Mouse (Mus musculus): ENCODE measurements around the gene Ubap1. TPM values are rescaled to one million over a fixed set of nuclear protein-coding genes. Genes with fewer than 3 reads are reported as not detected.

Gene Ubap1
- 81.8 and 85.7 TPM in 2 replicates for polyA plus RNA-seq (2016; fragmentation: Nextera tagmentation; extraction: Ambion mirVana)

GRCm38 (mm10) chr4:41348584-41349198 is at the start of gene Ubap1:
Gene Ubap1, plus strand, starts transcription at chr4:41348996.
- H3K4me1 ChIP-seq = peaks cover 18% of the 10 kb centered on the region
- H3K36me3 ChIP-seq = peaks cover 28% of the 10 kb centered on the region
- peak; percentile 98 for DNase-seq (ENCODE audit: low spot score)
- H3K27ac ChIP-seq (replicated peaks) = peak within 1 kb of the TSS; percentile 97
- H3K9me3 ChIP-seq (replicated peaks) = 0 out of 2 replicates have a peak, but pooled peaks cover 4% of the 10 kb centered on the region
- no peaks in the 10 kb centered on the region for H3K27me3 ChIP-seq (ENCODE audit: low read depth, poor library complexity, severe bottlenecking)
- peak within 1 kb of the TSS; percentile 87 for H3K4me3 ChIP-seq
- under 1% methylated on average over 31 of the region's 31 CpGs for WGBS

- no peak overlapping the region for H3K27ac ChIP-seq (replicated peaks)
- no peak overlapping the region for H3K4me3 ChIP-seq
- 91% methylated on average over 7 of the region's 7 CpGs for WGBS
- no peaks in the 10 kb centered on the region for H3K27me3 ChIP-seq (ENCODE audit: low read depth, poor library complexity, severe bottlenecking)
- no peaks in the 10 kb centered on the region for H3K9me3 ChIP-seq (replicated peaks)
- DNase-seq (ENCODE audit: low spot score) = no peak
- H3K36me3 ChIP-seq = peaks cover 85% of the 10 kb centered on the region
- H3K4me1 ChIP-seq = no peaks in the 10 kb centered on the region
These were observed 45.1 kb upstream of the Ubap1 start for GRCm38 (mm10) chr4:41303671-41304070.

- Histone ChIP-seq H3K27ac (replicated peaks) (no peak overlapping the region), H3K9me3 (replicated peaks) (no peaks in the 10 kb centered on the region), H3K36me3 (peaks cover 85% of the 10 kb centered on the region), H3K27me3 (ENCODE audit: low read depth, poor library complexity, severe bottlenecking) (no peaks in the 10 kb centered on the region), H3K4me3 (no peak overlapping the region), H3K4me1 (no peaks in the 10 kb centered on the region)
- no peak for DNase-seq (ENCODE audit: low spot score)
- 72% methylated on average over 3 of the region's 3 CpGs for WGBS
These were observed 44.5 kb upstream of the Ubap1 start for GRCm38 (mm10) chr4:41304302-41304701.

GRCm38 (mm10) chr4:41307406-41307805 is 41.4 kb upstream of the Ubap1 start:
- no peak overlapping the region for H3K27ac ChIP-seq (replicated peaks)
- DNase-seq (ENCODE audit: low spot score) = no peak
- no peaks in the 10 kb centered on the region for H3K9me3 ChIP-seq (replicated peaks)
- peaks cover 85% of the 10 kb centered on the region for H3K36me3 ChIP-seq
- H3K27me3 ChIP-seq (ENCODE audit: low read depth, poor library complexity, severe bottlenecking) = no peaks in the 10 kb centered on the region
- H3K4me1 ChIP-seq = no peaks in the 10 kb centered on the region
- H3K4me3 ChIP-seq = no peak overlapping the region
- 91% methylated on average over 6 of the region's 6 CpGs for WGBS

GRCm38 (mm10) chr4:41310567-41311563 is 37.9 kb upstream of the Ubap1 start:
- Histone ChIP-seq H3K27ac (replicated peaks) (no peak overlapping the region), H3K4me3 (no peak overlapping the region), H3K9me3 (replicated peaks) (no peaks in the 10 kb centered on the region), H3K27me3 (ENCODE audit: low read depth, poor library complexity, severe bottlenecking) (no peaks in the 10 kb centered on the region), H3K36me3 (peaks cover 70% of the 10 kb centered on the region), H3K4me1 (peaks cover 26% of the 10 kb centered on the region)
- DNase-seq (ENCODE audit: low spot score) = no peak
- 94% methylated on average over 9 of the region's 9 CpGs for WGBS

- Histone ChIP-seq H3K36me3 (peaks cover 45% of the 10 kb centered on the region), H3K27ac (replicated peaks) (peak overlapping the region; percentile 88), H3K27me3 (ENCODE audit: low read depth, poor library complexity, severe bottlenecking) (no peaks in the 10 kb centered on the region), H3K4me1 (peaks cover 26% of the 10 kb centered on the region), H3K4me3 (peak overlapping the region; percentile 98), H3K9me3 (replicated peaks) (no peaks in the 10 kb centered on the region)
- 19% methylated on average over 14 of the region's 14 CpGs for WGBS
- DNase-seq (ENCODE audit: low spot score) = no peak
These were observed 35.1 kb upstream of the Ubap1 start for GRCm38 (mm10) chr4:41313722-41314121.

- peak; percentile 95 for DNase-seq (ENCODE audit: low spot score)
These were observed 34.4 kb upstream of the Ubap1 start, which contains the start of gene Dcaf12 for GRCm38 (mm10) chr4:41314141-41315129. Gene Dcaf12, minus strand, starts transcription at chr4:41314889.

GRCm38 (mm10) chr4:41315173-41315572 is 33.6 kb upstream of the Ubap1 start:
- Histone ChIP-seq H3K4me1 (peaks cover 26% of the 10 kb centered on the region), H3K36me3 (peaks cover 30% of the 10 kb centered on the region), H3K27me3 (ENCODE audit: low read depth, poor library complexity, severe bottlenecking) (no peaks in the 10 kb centered on the region), H3K9me3 (replicated peaks) (no peaks in the 10 kb centered on the region), H3K4me3 (peak overlapping the region; percentile 98), H3K27ac (replicated peaks) (peak overlapping the region; percentile 88)
- 60% methylated on average over 8 of the region's 8 CpGs for WGBS
- DNase-seq (ENCODE audit: low spot score) = no peak

More at GRCm38 (mm10) chr4:41314141-41315129, 34.4 kb upstream of the Ubap1 start, which contains the start of gene Dcaf12:
- Histone ChIP-seq H3K27me3 (ENCODE audit: low read depth, poor library complexity, severe bottlenecking) (no peaks in the 10 kb centered on the region), H3K36me3 (peaks cover 38% of the 10 kb centered on the region), H3K9me3 (replicated peaks) (no peaks in the 10 kb centered on the region), H3K4me3 (peak within 1 kb of the TSS; percentile 98), H3K4me1 (peaks cover 26% of the 10 kb centered on the region), H3K27ac (replicated peaks) (peak within 1 kb of the TSS; percentile 88)
- WGBS = under 1% methylated on average over 70 of the region's 70 CpGs

- 85% methylated on average over 5 of the region's 5 CpGs for WGBS
- H3K27me3 ChIP-seq (ENCODE audit: low read depth, poor library complexity, severe bottlenecking) = no peaks in the 10 kb centered on the region
- H3K4me1 ChIP-seq = peaks cover 21% of the 10 kb centered on the region
- H3K27ac ChIP-seq (replicated peaks) = no peak overlapping the region
- no peaks in the 10 kb centered on the region for H3K9me3 ChIP-seq (replicated peaks)
- 0 out of 2 replicates have a peak, but pooled peaks cover under 1% of the 10 kb centered on the region for H3K36me3 ChIP-seq
- H3K4me3 ChIP-seq = no peak overlapping the region
- no peak for DNase-seq (ENCODE audit: low spot score)
These were observed 30.5 kb upstream of the Ubap1 start for GRCm38 (mm10) chr4:41318267-41318666.

GRCm38 (mm10) chr4:41320971-41321370 is 27.8 kb upstream of the Ubap1 start:
- no peak overlapping the region for H3K4me3 ChIP-seq
- no peaks in the 10 kb centered on the region for H3K36me3 ChIP-seq
- 81% methylated on average over 4 of the region's 4 CpGs for WGBS
- no peak overlapping the region for H3K27ac ChIP-seq (replicated peaks)
- no peaks in the 10 kb centered on the region for H3K9me3 ChIP-seq (replicated peaks)
- no peaks in the 10 kb centered on the region for H3K27me3 ChIP-seq (ENCODE audit: low read depth, poor library complexity, severe bottlenecking)
- no peaks in the 10 kb centered on the region for H3K4me1 ChIP-seq
- no peak for DNase-seq (ENCODE audit: low spot score)

- no peak for DNase-seq (ENCODE audit: low spot score)
- H3K9me3 ChIP-seq (replicated peaks) = no peaks in the 10 kb centered on the region
- no peaks in the 10 kb centered on the region for H3K36me3 ChIP-seq
- no peaks in the 10 kb centered on the region for H3K27me3 ChIP-seq (ENCODE audit: low read depth, poor library complexity, severe bottlenecking)
- H3K4me3 ChIP-seq = no peak overlapping the region
- H3K27ac ChIP-seq (replicated peaks) = no peak overlapping the region
- 95% methylated on average over 6 of the region's 6 CpGs for WGBS
- 0 out of 2 replicates have a peak, but pooled peaks cover 6% of the 10 kb centered on the region for H3K4me1 ChIP-seq
These were observed 21.9 kb upstream of the Ubap1 start for GRCm38 (mm10) chr4:41326876-41327275.

- DNase-seq (ENCODE audit: low spot score) = no peak
- 0 out of 2 replicates have a peak, but pooled peaks cover 6% of the 10 kb centered on the region for H3K4me1 ChIP-seq
- H3K9me3 ChIP-seq (replicated peaks) = no peaks in the 10 kb centered on the region
- H3K36me3 ChIP-seq = no peaks in the 10 kb centered on the region
- 44% methylated on average over 4 of the region's 4 CpGs for WGBS
- H3K4me3 ChIP-seq = no peak overlapping the region
- no peak overlapping the region for H3K27ac ChIP-seq (replicated peaks)
- no peaks in the 10 kb centered on the region for H3K27me3 ChIP-seq (ENCODE audit: low read depth, poor library complexity, severe bottlenecking)
These were observed 19.3 kb upstream of the Ubap1 start for GRCm38 (mm10) chr4:41329481-41329880.

Data from midbrain, embryonic 10.5 days (tissue).